Mouse (Mus musculus): ENCODE results near the gene 2310034C09Rik. TPM values are rescaled to one million over a fixed set of nuclear protein-coding genes. Genes with fewer than 3 reads are reported as not detected.

2310034C09Rik gene
- not detected in 2 replicates for polyA plus RNA-seq (2015; fragmentation: Nextera tagmentation; extraction: Ambion mirVana)

GRCm38 (mm10) chr16:88758547-88758946 lies at the start of gene 2310034C09Rik:
Gene 2310034C09Rik (plus strand): TSS chr16:88758847.

GRCm38 (mm10) chr16:88728812-88729275 lies 29.8 kb upstream of the 2310034C09Rik start, which contains the start of gene Krtap13-1:
Gene Krtap13-1 (plus strand): TSS chr16:88728862.

DNA sequence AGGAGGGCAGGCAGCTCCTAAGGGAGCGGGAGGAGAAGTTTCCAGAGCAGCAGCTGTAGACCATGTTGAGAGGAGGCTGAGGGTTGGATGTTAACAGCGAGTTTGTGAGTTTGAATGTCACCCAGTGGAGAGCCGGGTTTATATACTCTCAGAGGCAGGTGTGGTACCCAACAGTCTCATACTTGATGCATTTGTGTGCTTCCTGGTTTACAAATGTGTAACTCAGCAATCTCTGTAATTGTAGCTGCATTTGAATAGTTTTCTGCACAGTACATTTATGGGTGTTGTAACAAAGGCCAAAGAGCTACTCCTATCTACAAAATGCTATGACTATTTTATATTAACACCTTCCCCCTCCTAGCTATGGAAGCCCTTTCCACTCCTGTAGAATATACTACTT lies 7.1 kb upstream of the 2310034C09Rik start, which contains the start of gene Krtap13:
TSS of gene Krtap13 (minus strand) at position 101 of the 400 bp plus-strand sequence.

GRCm38 (mm10) chr16:88774106-88774505 lies 15.5 kb downstream of the 2310034C09Rik start, which contains the start of gene 2310057N15Rik:
Gene 2310057N15Rik (minus strand): TSS chr16:88774206.

DNA sequence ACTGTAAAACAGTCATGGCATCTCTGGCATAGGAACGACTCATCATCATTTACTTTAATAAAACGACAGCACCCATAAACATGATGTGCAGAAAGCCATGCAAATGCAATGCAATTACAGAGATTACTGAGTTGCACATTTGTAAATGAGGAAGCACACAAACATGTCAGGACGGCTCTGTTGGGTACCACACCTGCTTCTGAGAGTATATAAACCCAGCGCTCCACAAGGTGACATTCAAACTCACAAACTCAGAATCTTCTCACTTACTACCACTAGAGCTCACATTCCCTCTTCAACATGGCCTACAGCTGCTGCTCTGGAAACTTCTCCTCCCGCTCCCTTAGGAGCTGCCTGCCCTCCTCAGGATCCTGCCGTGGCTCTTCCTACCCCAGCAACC lies 18.9 kb downstream of the 2310034C09Rik start, which contains the start of gene Gm5965:
TSS of gene Gm5965 (plus strand) at position 301 of the 400 bp plus-strand sequence.

Other genes with a start within 250 kb of the 2310034C09Rik start
- gene Cldn8, start 195.7 kb upstream of the 2310034C09Rik start, polyA plus RNA-seq (2015; fragmentation: Nextera tagmentation; extraction: Ambion mirVana), result 0.43 and 4.4 TPM in 2 replicates
- not detected in 2 replicates for gene Krtap24-1, start 146.6 kb upstream of the 2310034C09Rik start, polyA plus RNA-seq (2015; fragmentation: Nextera tagmentation; extraction: Ambion mirVana)
- gene 2310079G19Rik, start 131.2 kb upstream of the 2310034C09Rik start, polyA plus RNA-seq (2015; fragmentation: Nextera tagmentation; extraction: Ambion mirVana), result not detected in 2 replicates
- not detected in 2 replicates for gene Krtap26-1, start 111.1 kb upstream of the 2310034C09Rik start, polyA plus RNA-seq (2015; fragmentation: Nextera tagmentation; extraction: Ambion mirVana)
- not detected in 2 replicates for gene Krtap27-1, start 87.2 kb upstream of the 2310034C09Rik start, polyA plus RNA-seq (2015; fragmentation: Nextera tagmentation; extraction: Ambion mirVana)
- gene 2310061N02Rik, start 50.9 kb upstream of the 2310034C09Rik start, polyA plus RNA-seq (2015; fragmentation: Nextera tagmentation; extraction: Ambion mirVana), result not detected in 2 replicates
- not detected in 2 replicates for gene Krtap13-1, start 30.0 kb upstream of the 2310034C09Rik start, polyA plus RNA-seq (2015; fragmentation: Nextera tagmentation; extraction: Ambion mirVana)
- gene Krtap13, start 7.2 kb upstream of the 2310034C09Rik start, polyA plus RNA-seq (2015; fragmentation: Nextera tagmentation; extraction: Ambion mirVana), result not detected in 2 replicates
- gene 2310057N15Rik, start 15.4 kb downstream of the 2310034C09Rik start, polyA plus RNA-seq (2015; fragmentation: Nextera tagmentation; extraction: Ambion mirVana), result not detected in 2 replicates
- not detected in 2 replicates for gene Gm5965, start 19.0 kb downstream of the 2310034C09Rik start, polyA plus RNA-seq (2015; fragmentation: Nextera tagmentation; extraction: Ambion mirVana)
- gene Gm20741, start 53.4 kb downstream of the 2310034C09Rik start, polyA plus RNA-seq (2015; fragmentation: Nextera tagmentation; extraction: Ambion mirVana), result not detected in 2 replicates
- not detected in 2 replicates for gene Krtap15, start 61.4 kb downstream of the 2310034C09Rik start, polyA plus RNA-seq (2015; fragmentation: Nextera tagmentation; extraction: Ambion mirVana)
- gene Krtap14, start 67.3 kb downstream of the 2310034C09Rik start, polyA plus RNA-seq (2015; fragmentation: Nextera tagmentation; extraction: Ambion mirVana), result not detected in 2 replicates
- gene Krtap19-1, start 110.6 kb downstream of the 2310034C09Rik start, polyA plus RNA-seq (2015; fragmentation: Nextera tagmentation; extraction: Ambion mirVana), result not detected in 2 replicates
- gene Krtap19-2, start 115.4 kb downstream of the 2310034C09Rik start, polyA plus RNA-seq (2015; fragmentation: Nextera tagmentation; extraction: Ambion mirVana), result not detected in 2 replicates
- gene Krtap19-3, start 119.2 kb downstream of the 2310034C09Rik start, polyA plus RNA-seq (2015; fragmentation: Nextera tagmentation; extraction: Ambion mirVana), result not detected in 2 replicates
- not detected in 2 replicates for gene Krtap19-4, start 126.2 kb downstream of the 2310034C09Rik start, polyA plus RNA-seq (2015; fragmentation: Nextera tagmentation; extraction: Ambion mirVana)
- gene Krtap19-5, start 137.6 kb downstream of the 2310034C09Rik start, polyA plus RNA-seq (2015; fragmentation: Nextera tagmentation; extraction: Ambion mirVana), result not detected in 2 replicates
- not detected in 2 replicates for gene Krtap19-9b, start 173.4 kb downstream of the 2310034C09Rik start, polyA plus RNA-seq (2015; fragmentation: Nextera tagmentation; extraction: Ambion mirVana)
- not detected in 2 replicates for gene Krtap16-3, start 204.0 kb downstream of the 2310034C09Rik start, polyA plus RNA-seq (2015; fragmentation: Nextera tagmentation; extraction: Ambion mirVana)

Data from adrenal gland, postnatal 0 days (tissue).